Mouse (Mus musculus) limb, embryonic 11.5 days (tissue): ENCODE measurements around the gene Itpk1. TPM values are rescaled to one million over a fixed set of nuclear protein-coding genes. Genes with fewer than 3 reads are reported as not detected.

ENCODE experiments used
- ATAC-seq: fragments of 200-750 bp; cut with Nextera tagmentation; 2 replicates; pipeline ENCODE4 v1.8.0; 2017; ENCODE audit warnings: low read depth; ENCODE audit not compliant: insufficient number of reproducible peaks, low FRiP score, low TSS enrichment
- DNase-seq: peaks from one replicate; pipeline ENCODE4 v3.0.0-alpha.2; 2015; ENCODE audit warnings: low spot score
- H3K27ac ChIP-seq: fragments of 300-500 bp; sonication (generic); replicated peaks from 2 replicates; pipeline ENCODE4 v1.5.1; 2014; ENCODE audit warnings: low read depth, mild to moderate bottlenecking, low read length
- H3K27me3 ChIP-seq: fragments of 300-500 bp; sonication (generic); 2 replicates; pipeline ENCODE4 v1.6.1; 2014; ENCODE audit warnings: mild to moderate bottlenecking, low read length, mixed read lengths; ENCODE audit not compliant: control insufficient read depth, insufficient read depth
- H3K36me3 ChIP-seq: fragments of 300-500 bp; sonication (generic); 2 replicates; pipeline ENCODE4 v1.6.1; 2014; ENCODE audit warnings: mild to moderate bottlenecking, low read length, moderate library complexity, mixed read lengths; ENCODE audit not compliant: control insufficient read depth, insufficient read depth
- H3K4me1 ChIP-seq: fragments of 300-500 bp; sonication (generic); 2 replicates; pipeline ENCODE4 v1.6.1; 2014; ENCODE audit warnings: low read length, mixed read lengths; ENCODE audit not compliant: control insufficient read depth, insufficient read depth
- H3K4me2 ChIP-seq: fragments of 300-500 bp; sonication (generic); 2 replicates; pipeline ENCODE4 v1.6.1; 2014; ENCODE audit warnings: low read depth, mild to moderate bottlenecking, moderate library complexity; ENCODE audit not compliant: severe bottlenecking
- H3K4me3 ChIP-seq: fragments of 300-500 bp; sonication (generic); 2 replicates; pipeline ENCODE4 v1.5.1; 2014; ENCODE audit warnings: low read depth, low read length
- H3K9ac ChIP-seq: fragments of 300-500 bp; sonication (generic); 2 replicates; pipeline ENCODE4 v1.6.1; 2014; ENCODE audit warnings: mild to moderate bottlenecking, low read length
- H3K9me3 ChIP-seq: fragments of 300-500 bp; sonication (generic); 2 replicates; pipeline ENCODE4 v1.6.1; 2016; ENCODE audit warnings: low read length; ENCODE audit not compliant: control insufficient read depth
- WGBS: fragments of 180-500 bp; shearing (Covaris S2); extraction: QIAGEN DNeasy Blood & Tissue Kit; methylation state at CpG from one replicate; pipeline ENCODE4 v1.1.7; 2014; 5-methylcytosine and 5-hydroxymethylcytosine counted together
- polyA plus RNA-seq: library from polyadenylated mRNA; unstranded; fragments of >200 nt; fragmentation: Nextera tagmentation; extraction: Ambion mirVana; gene quantifications from 2 replicates; pipeline ENCODE4 v1.2.1, GENCODE M21; 2014

The Itpk1 gene
- polyA plus RNA-seq, 1 experiment from 2014 or later, result 7.7 TPM

DNA sequence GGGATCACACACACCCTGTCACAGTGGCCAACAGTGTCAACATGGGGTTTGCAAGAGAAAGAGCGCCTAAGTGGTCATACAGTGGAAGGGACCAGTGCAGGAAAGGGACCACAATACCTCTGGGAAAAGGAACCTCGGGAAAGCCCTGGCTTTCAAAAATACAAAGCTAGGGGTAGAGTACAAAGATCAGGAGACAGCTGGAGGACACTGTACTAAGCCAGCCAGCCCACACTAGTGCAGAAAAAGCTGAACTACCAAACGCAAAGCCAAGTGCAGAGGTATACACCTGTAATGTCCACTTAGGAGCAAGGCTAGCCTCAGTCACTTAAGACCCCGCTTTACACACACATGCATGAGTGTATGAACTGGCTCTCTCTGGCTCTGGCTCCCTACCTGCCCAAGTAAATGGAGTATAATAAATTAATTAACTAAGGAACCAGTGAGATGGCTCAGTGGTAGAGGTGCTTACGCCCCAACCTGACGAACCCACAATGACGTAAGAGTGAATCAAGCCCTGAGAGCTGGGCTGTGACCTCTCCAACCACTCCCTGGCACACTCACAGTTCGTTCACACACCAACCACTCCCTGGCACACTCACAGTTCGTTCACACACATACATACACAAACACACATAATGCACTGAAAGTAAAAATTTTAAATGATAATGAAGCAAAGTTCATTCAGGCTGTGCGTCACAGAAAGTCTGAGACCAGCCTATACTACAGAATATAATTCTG lies 39.1 kb downstream of the Itpk1 start:
- Histone ChIP-seq H3K27ac (no peak overlapping the region), H3K9me3 (no peaks in the 10 kb centered on the region), H3K4me3 (no peak overlapping the region), H3K4me1 (no peaks in the 10 kb centered on the region), H3K27me3 (no peaks in the 10 kb centered on the region), H3K9ac (no peak overlapping the region), H3K36me3 (no peaks in the 10 kb centered on the region), H3K4me2 (no peak overlapping the region)
- WGBS, result 93% methylated on average over 10 of the region's 10 CpGs
- DNase-seq (no peak), ATAC-seq (no peak)

- Histone ChIP-seq H3K4me1 (no peaks in the 10 kb centered on the region), H3K27me3 (no peaks in the 10 kb centered on the region), H3K4me2 (no peak overlapping the region), H3K36me3 (no peaks in the 10 kb centered on the region), H3K9ac (no peak overlapping the region), H3K27ac (no peak overlapping the region), H3K4me3 (no peak overlapping the region), H3K9me3 (no peaks in the 10 kb centered on the region)
- 92% methylated on average over 2 of the region's 2 CpGs for WGBS
- no peak for DNase-seq
- no peak for ATAC-seq
Measured at GRCm38 (mm10) chr12:102664052-102664448, 40.7 kb downstream of the Itpk1 start.

GRCm38 (mm10) chr12:102663349-102664051 lies 41.2 kb downstream of the Itpk1 start:
- Histone ChIP-seq H3K9ac (no peak overlapping the region), H3K4me1 (no peaks in the 10 kb centered on the region), H3K4me3 (no peak overlapping the region), H3K36me3 (no peaks in the 10 kb centered on the region), H3K27ac (no peak overlapping the region), H3K4me2 (no peak overlapping the region), H3K27me3 (no peaks in the 10 kb centered on the region), H3K9me3 (no peaks in the 10 kb centered on the region)
- 82% methylated on average over 11 of the region's 11 CpGs for WGBS
- DNase-seq (no peak), ATAC-seq (no peak)

- H3K9me3 ChIP-seq, result no peaks in the 10 kb centered on the region
- no peak overlapping the region for H3K4me3 ChIP-seq
- no peak overlapping the region for H3K9ac ChIP-seq
- no peaks in the 10 kb centered on the region for H3K27me3 ChIP-seq
- ATAC-seq, result no peak
- H3K36me3 ChIP-seq, result no peaks in the 10 kb centered on the region
- H3K27ac ChIP-seq, result no peak overlapping the region
- DNase-seq, result no peak
- no peak overlapping the region for H3K4me2 ChIP-seq
- 79% methylated on average over 7 of the region's 7 CpGs for WGBS
- H3K4me1 ChIP-seq, result no peaks in the 10 kb centered on the region
Measured at GRCm38 (mm10) chr12:102661772-102662171, 43.0 kb downstream of the Itpk1 start.

GRCm38 (mm10) chr12:102660906-102661651 lies 43.7 kb downstream of the Itpk1 start:
- H3K4me1 ChIP-seq, result no peaks in the 10 kb centered on the region
- no peaks in the 10 kb centered on the region for H3K27me3 ChIP-seq
- H3K4me2 ChIP-seq, result no peak overlapping the region
- 91% methylated on average over 8 of the region's 8 CpGs for WGBS
- H3K9ac ChIP-seq, result no peak overlapping the region
- H3K36me3 ChIP-seq, result no peaks in the 10 kb centered on the region
- no peak overlapping the region for H3K27ac ChIP-seq
- H3K4me3 ChIP-seq, result no peak overlapping the region
- no peak for ATAC-seq
- no peaks in the 10 kb centered on the region for H3K9me3 ChIP-seq
- no peak for DNase-seq

- H3K4me3 ChIP-seq, result no peak overlapping the region
- H3K27ac ChIP-seq, result no peak overlapping the region
- H3K9me3 ChIP-seq, result no peaks in the 10 kb centered on the region
- WGBS, result 69% methylated on average over 6 of the region's 6 CpGs
- H3K4me1 ChIP-seq, result no peaks in the 10 kb centered on the region
- no peaks in the 10 kb centered on the region for H3K27me3 ChIP-seq
- DNase-seq, result no peak
- ATAC-seq, result 0 out of 2 replicates have a peak, but pooled peaks have one; percentile 33
- no peaks in the 10 kb centered on the region for H3K36me3 ChIP-seq
- no peak overlapping the region for H3K9ac ChIP-seq
- H3K4me2 ChIP-seq, result no peak overlapping the region
Measured at GRCm38 (mm10) chr12:102653003-102653402, 51.7 kb downstream of the Itpk1 start.

GRCm38 (mm10) chr12:102652420-102652819 lies 52.3 kb downstream of the Itpk1 start:
- Histone ChIP-seq H3K4me1 (no peaks in the 10 kb centered on the region), H3K9me3 (no peaks in the 10 kb centered on the region), H3K9ac (no peak overlapping the region), H3K4me2 (no peak overlapping the region), H3K27ac (no peak overlapping the region), H3K36me3 (no peaks in the 10 kb centered on the region), H3K4me3 (no peak overlapping the region), H3K27me3 (no peaks in the 10 kb centered on the region)
- 19% methylated on average over 8 of the region's 8 CpGs for WGBS
- ATAC-seq, result no peak
- DNase-seq, result no peak

DNA sequence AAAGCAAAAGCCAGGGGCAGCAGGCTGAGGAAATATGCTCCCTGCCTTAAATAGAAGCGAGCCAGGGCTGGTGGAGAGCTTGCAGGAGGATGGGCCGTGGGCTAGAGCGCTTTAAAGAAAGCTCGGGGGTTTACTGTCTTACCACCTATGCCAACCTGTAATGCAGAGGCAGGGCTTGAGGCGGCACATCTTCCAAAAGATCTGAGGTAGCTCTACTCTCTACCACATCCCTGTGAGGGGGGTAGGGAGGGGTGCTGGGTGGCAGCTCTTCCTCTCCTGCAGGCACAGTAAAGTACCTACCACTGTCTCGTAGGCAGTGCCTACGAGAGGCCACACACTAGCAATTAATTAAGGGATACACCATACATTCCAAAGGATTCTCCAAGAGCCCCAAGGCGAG lies 52.9 kb downstream of the Itpk1 start:
- 56% methylated on average over 8 of the region's 8 CpGs for WGBS

More for the DNA sequence above, 52.9 kb downstream of the Itpk1 start:
- Histone ChIP-seq H3K9ac (no peak overlapping the region), H3K4me2 (no peak overlapping the region), H3K27ac (no peak overlapping the region), H3K4me1 (no peaks in the 10 kb centered on the region), H3K27me3 (no peaks in the 10 kb centered on the region), H3K4me3 (no peak overlapping the region), H3K9me3 (no peaks in the 10 kb centered on the region), H3K36me3 (no peaks in the 10 kb centered on the region)
- ATAC-seq (no peak), DNase-seq (no peak)
